Mouse (Mus musculus): ENCODE data around the gene Phactr3.

Phactr3 gene

GRCm38 (mm10) chr2:178118801-178119560 is at the start of gene Phactr3:
Phactr3 (plus strand) TSS chr2:178118975.
- no peak for DNase-seq (ENCODE audit: low spot score in 2 of 2)

- DNase-seq (ENCODE audit: low spot score in 2 of 2) = peak in 1 of 2 experiments; percentile 54
Observed at GRCm38 (mm10) chr2:178078166-178078717, 40.5 kb upstream of the Phactr3 start, which contains the start of gene Zfp931. Zfp931 (minus strand) TSS chr2:178078476.

GRCm38 (mm10) chr2:178089586-178089985 is 29.2 kb upstream of the Phactr3 start:
- DNase-seq (ENCODE audit: low spot score in 2 of 2) = no peak

GRCm38 (mm10) chr2:178098021-178098420 is 20.8 kb upstream of the Phactr3 start:
- peak in 1 of 2 experiments; percentile 82 for DNase-seq (ENCODE audit: low spot score in 2 of 2)

GRCm38 (mm10) chr2:178101957-178102356 is 16.8 kb upstream of the Phactr3 start:
- DNase-seq (ENCODE audit: low spot score in 2 of 2) = peak in 1 of 2 experiments; percentile 81

GRCm38 (mm10) chr2:178117946-178118345 is 829 bp upstream of the Phactr3 start:
- DNase-seq (ENCODE audit: low spot score in 2 of 2) = peak in 1 of 2 experiments; percentile 59

- no peak for DNase-seq (ENCODE audit: low spot score in 2 of 2)
Observed at GRCm38 (mm10) chr2:178119561-178120355, 983 bp downstream of the Phactr3 start.

- no peak for DNase-seq (ENCODE audit: low spot score in 2 of 2)
Observed at GRCm38 (mm10) chr2:178120356-178120645, 1.5 kb downstream of the Phactr3 start.

GRCm38 (mm10) chr2:178120651-178121374 is 2.0 kb downstream of the Phactr3 start:
- no peak for DNase-seq (ENCODE audit: low spot score in 2 of 2)

GRCm38 (mm10) chr2:178121375-178121688 is 2.6 kb downstream of the Phactr3 start:
- no peak for DNase-seq (ENCODE audit: low spot score in 2 of 2)

- DNase-seq (ENCODE audit: low spot score in 2 of 2) = no peak
Observed at GRCm38 (mm10) chr2:178121946-178122665, 3.3 kb downstream of the Phactr3 start.

- no peak for DNase-seq (ENCODE audit: low spot score in 2 of 2)
Observed at GRCm38 (mm10) chr2:178123466-178123865, 4.7 kb downstream of the Phactr3 start.

GRCm38 (mm10) chr2:178125427-178125826 is 6.7 kb downstream of the Phactr3 start:
- DNase-seq (ENCODE audit: low spot score in 2 of 2) = no peak

GRCm38 (mm10) chr2:178126041-178126820 is 7.5 kb downstream of the Phactr3 start:
- no peak for DNase-seq (ENCODE audit: low spot score in 2 of 2)

GRCm38 (mm10) chr2:178128594-178128993 is 9.8 kb downstream of the Phactr3 start:
- DNase-seq (ENCODE audit: low spot score in 2 of 2) = no peak

GRCm38 (mm10) chr2:178129161-178129560 is 10.4 kb downstream of the Phactr3 start:
- no peak for DNase-seq (ENCODE audit: low spot score in 2 of 2)

- no peak for DNase-seq (ENCODE audit: low spot score in 2 of 2)
Observed at GRCm38 (mm10) chr2:178129676-178130075, 10.9 kb downstream of the Phactr3 start.

- no peak for DNase-seq (ENCODE audit: low spot score in 2 of 2)
Observed at GRCm38 (mm10) chr2:178130536-178130935, 11.8 kb downstream of the Phactr3 start.

GRCm38 (mm10) chr2:178131011-178131410 is 12.2 kb downstream of the Phactr3 start:
- DNase-seq (ENCODE audit: low spot score in 2 of 2) = no peak

GRCm38 (mm10) chr2:178131606-178132365 is 13.0 kb downstream of the Phactr3 start:
- DNase-seq (ENCODE audit: low spot score in 2 of 2) = no peak
